17 mouse cellular contexts compared by ENCODE assay signal in genomic region chr3:152403827-152404226, GRCm38 (mm10). TPM values are rescaled to one million over a fixed set of nuclear protein-coding genes. Genes with fewer than 3 reads are reported as not detected.
DNase-seq lines count a peak whose midpoint lies in the region; ATAC-seq lines count a peak whose summit lies in the region.
"Had no signal": no experiment of that assay in that cellular context is flagged by ENCODE, and none has a peak within 500 bp of the region (broad histone marks: within the 10 kb centered on the region; RNA-seq: fewer than 3 reads in every experiment).

No protein-coding gene starts in this region.

- WGBS in kidney, embryonic 15.5 days, result 63% methylated on average over 2 of the region's 2 CpGs
- WGBS in liver, embryonic 16.5 days (ENCODE audit: insufficient replicate concordance), result 45% methylated on average over 2 of the region's 2 CpGs

- intact Hi-C loops in left cerebral cortex, postnatal 36 days (cut with DNase I), result no loop called here

- DNase-seq in kidney, adult 11 months, result peak; percentile 57
- DNase-seq in kidney, postnatal 4 days, result no peak
- peak; percentile 52 for DNase-seq in Muller cell, postnatal 12 days (ENCODE audit: inconsistent ontology term)
- no peak for DNase-seq in left cerebral cortex, postnatal 36 days (ENCODE audit: low spot score in 2 of 2)
- no peak for DNase-seq in retina, embryonic 14.5 days (ENCODE audit: low spot score)
- DNase-seq: cerebellum, adult 2 months; cerebellum, postnatal 36 days; gastrocnemius, postnatal 14 days; midbrain, embryonic 14.5 days; thymus, postnatal 14 days had no signal

- no peak overlapping the region for H3K4me3 ChIP-seq in kidney, embryonic 15.5 days (replicated peaks)
- H3K4me3 ChIP-seq in liver, embryonic 16.5 days (ENCODE audit: low read depth, low read length), result no peak overlapping the region
- H3K4me3 ChIP-seq: forebrain, embryonic 10.5 days; megakaryocyte, embryonic 14.5 days; neural tube, embryonic 13.5 days had no signal

- H3K9me3 ChIP-seq in kidney, embryonic 15.5 days (replicated peaks), result no peaks in the 10 kb centered on the region
- no peaks in the 10 kb centered on the region for H3K9me3 ChIP-seq in liver, embryonic 16.5 days (replicated peaks; ENCODE audit: control insufficient read depth, low read length)
- H3K9me3 ChIP-seq: forebrain, embryonic 10.5 days; megakaryocyte, embryonic 14.5 days; neural tube, embryonic 13.5 days had no signal

- H3K36me3 ChIP-seq in kidney, embryonic 15.5 days, result peaks cover under 1% of the 10 kb centered on the region; the same call in 1 of the 2 replicates
- no peaks in the 10 kb centered on the region for H3K36me3 ChIP-seq in liver, embryonic 16.5 days (ENCODE audit: control insufficient read depth, insufficient read depth)
- H3K36me3 ChIP-seq: neural tube, embryonic 13.5 days had no signal

- H3K27me3 ChIP-seq in kidney, embryonic 15.5 days, result no peaks in the 10 kb centered on the region
- no peaks in the 10 kb centered on the region for H3K27me3 ChIP-seq in liver, embryonic 16.5 days (ENCODE audit: control insufficient read depth, insufficient read depth, low read depth, low read length)
- H3K27me3 ChIP-seq: CH12.LX; megakaryocyte, embryonic 14.5 days; neural tube, embryonic 13.5 days had no signal

- peaks cover 50% of the 10 kb centered on the region for H3K4me1 ChIP-seq in kidney, embryonic 15.5 days
- H3K4me1 ChIP-seq in liver, embryonic 16.5 days (ENCODE audit: control insufficient read depth, low read depth, low read length), result peaks cover 51% of the 10 kb centered on the region

- H3K9ac ChIP-seq in kidney, embryonic 15.5 days, result no peak overlapping the region
- H3K9ac ChIP-seq in liver, embryonic 16.5 days (ENCODE audit: low read depth, low read length), result no peak overlapping the region
- H3K9ac ChIP-seq: neural tube, embryonic 13.5 days had no signal

- 0 out of 2 replicates have a peak overlapping the region, but pooled peaks have one; percentile 6 for H3K4me2 ChIP-seq in kidney, embryonic 15.5 days
- H3K4me2 ChIP-seq in liver, embryonic 16.5 days (ENCODE audit: low read depth, low read length), result no peak overlapping the region
- H3K4me2 ChIP-seq: neural tube, embryonic 13.5 days had no signal

- H3K27ac ChIP-seq in kidney, embryonic 15.5 days, result peak overlapping the region; percentile 72
- H3K27ac ChIP-seq in liver, embryonic 16.5 days (ENCODE audit: low read length), result peak overlapping the region; percentile 40; the same call in 1 of the 2 replicates
- H3K27ac ChIP-seq: forebrain, embryonic 10.5 days; neural tube, embryonic 13.5 days had no signal

- ATAC-seq in kidney, embryonic 15.5 days (replicated peaks; ENCODE audit: low FRiP score), result no peak
- ATAC-seq in liver, embryonic 16.5 days (ENCODE audit: low read depth), result no peak
- ATAC-seq: lung, postnatal 0 days had no signal

RNA-seq across cellular contexts. Expression of gene Zzz3, which starts 8.6 kb away (rescaled TPM):
- 52.6 and 53.7 TPM in 2 replicates for polyA plus RNA-seq in kidney, embryonic 15.5 days (2015; fragmentation: Nextera tagmentation; extraction: Ambion mirVana)
- 11.3 and 12.3 TPM in 2 replicates for polyA plus RNA-seq in liver, embryonic 16.5 days (2015; fragmentation: Nextera tagmentation; extraction: Ambion mirVana)
- total RNA-seq in left cerebral cortex, postnatal 36 days (2021), result 10 to 100 TPM; 40.9 to 41.6 TPM

RNA-seq across cellular contexts. Expression of gene Usp33, which starts 57.5 kb away (rescaled TPM):
- 39.2 and 40.3 TPM in 2 replicates for polyA plus RNA-seq in kidney, embryonic 15.5 days (2015; fragmentation: Nextera tagmentation; extraction: Ambion mirVana)
- 20.2 and 22.0 TPM in 2 replicates for polyA plus RNA-seq in liver, embryonic 16.5 days (2015; fragmentation: Nextera tagmentation; extraction: Ambion mirVana)
- total RNA-seq in left cerebral cortex, postnatal 36 days (2021), result 100 to 1,000 TPM; 126 to 148 TPM

Comparison
In these comparisons a context has a peak if more than half of its experiments do, and no peak if none do; other contexts are left out.
1. DNase-seq: peak in kidney, adult 11 months (single experiment) and Muller cell, postnatal 12 days (single experiment); none in kidney, postnatal 4 days (0 of 2), left cerebral cortex, postnatal 36 days (0 of 2) and retina, embryonic 14.5 days (single experiment).